Mouse (Mus musculus) Muller cell, postnatal 12 days (primary cell): ENCODE data around the gene Calhm3.

Experiments
- DNase-seq: peaks from one replicate; pipeline ENCODE4 v3.0.0-alpha.2; 2015; ENCODE audit errors: inconsistent ontology term

Gene Calhm3

DNA sequence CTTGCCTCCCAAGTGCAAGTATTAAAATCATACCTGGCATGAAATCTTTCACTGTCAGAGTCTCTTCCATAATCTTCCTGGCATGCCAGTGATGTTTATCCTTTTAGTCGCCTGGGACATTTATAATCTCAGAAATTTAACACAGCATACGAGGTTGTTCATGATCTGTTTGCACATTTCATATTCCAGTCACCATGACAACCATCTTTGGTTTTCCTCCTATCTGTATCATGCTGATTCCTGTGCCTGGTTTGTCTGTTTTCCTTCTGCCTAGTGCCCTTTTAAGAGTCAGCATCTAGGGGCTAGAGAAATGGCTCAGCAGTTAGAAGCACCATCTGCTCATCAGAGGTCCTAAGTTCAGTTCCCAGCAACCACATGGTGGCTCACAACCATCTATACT is 38.9 kb downstream of the Calhm3 start:
- DNase-seq = no peak

DNA sequence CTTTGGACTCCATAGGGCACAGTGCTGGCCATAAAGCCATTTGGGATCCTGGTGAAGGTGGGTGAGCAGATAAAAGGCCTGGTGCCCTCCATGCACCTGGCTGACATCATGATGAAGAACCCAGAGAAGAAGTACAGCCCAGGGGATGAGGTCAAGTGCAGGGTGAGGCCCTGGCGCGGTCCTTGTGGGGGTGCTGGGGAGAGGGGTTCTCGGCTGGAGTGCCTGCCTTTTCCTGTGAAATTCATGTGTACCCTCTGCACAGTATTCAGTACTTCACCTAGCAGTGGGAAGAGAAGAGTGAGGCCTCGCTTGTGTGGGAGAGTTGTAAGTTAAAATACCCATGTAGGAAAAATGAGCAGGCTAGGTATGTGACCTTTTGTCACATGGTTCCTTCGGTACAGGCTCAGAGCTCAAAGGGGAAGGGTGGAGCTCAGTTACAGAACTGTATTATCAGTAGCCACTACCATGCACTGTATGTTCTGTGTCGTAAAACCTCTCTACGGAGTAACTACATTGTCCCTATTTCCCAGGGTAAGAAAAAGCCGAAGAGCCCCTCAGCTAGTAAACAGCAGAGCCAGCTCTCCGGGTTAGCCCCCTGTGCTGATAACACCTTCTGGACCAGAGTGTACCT is 52.8 kb downstream of the Calhm3 start:
- DNase-seq = no peak
